16 mouse cellular contexts compared by ENCODE assay signal in genomic region chr4:34626401-34626800, GRCm38 (mm10).
"Had no signal": no experiment of that assay in that cellular context is flagged by ENCODE, and none has a peak within 500 bp of the region (broad histone marks: within the 10 kb centered on the region; RNA-seq: fewer than 3 reads in every experiment).

No protein-coding gene starts in this region.

- ATAC-seq: hindbrain, postnatal 0 days; intestine, embryonic 15.5 days; intestine, postnatal 0 days had no signal

- DNase-seq: gastrocnemius, postnatal 10 days; gastrocnemius, postnatal 25 days; heart, adult 18-20 months; heart, postnatal 14 days; heart, postnatal 36 days; kidney, adult 18-20 months; kidney, adult 8-10 months; kidney, postnatal 10 days; kidney, postnatal 25 days; kidney, postnatal 4 days; liver; liver, embryonic 13.5 days; lung, adult 18-20 months had no signal
